Mouse (Mus musculus): ENCODE measurements around the gene Zfand3.

- TF ChIP-seq GABPA (IDR thresholded peaks at IDR 0.05; ENCODE audit: insufficient replicate concordance, low read depth, low read length) (no peak), CHD2 (IDR thresholded peaks at IDR 0.05; ENCODE audit: low read length) (no peak), CTCF (conservative IDR thresholded peaks at IDR 0.05 in 1 of 2, IDR thresholded peaks at IDR 0.05 in 1 of 2; ENCODE audit: low read depth in 2 of 2, low read length in 2 of 2) (no peak), EP300 (IDR thresholded peaks at IDR 0.05; ENCODE audit: low read length) (no peak), POLR2A (IDR thresholded peaks at IDR 0.05; ENCODE audit: low read depth, low read length) (no peak), IRF4 (IDR thresholded peaks at IDR 0.05; ENCODE audit: low read depth, low read length) (no peak)
Observed at GRCm38 (mm10) chr17:30214393-30214792, 209.9 kb downstream of the Zfand3 start.
